Mouse (Mus musculus) MEL (cell line): ENCODE measurements around the gene Selenoo.

ENCODE experiments used
- CTCF ChIP-seq, 3 experiments: IDR thresholded peaks in 2 of 3; conservative IDR thresholded peaks in 1 of 3; 2 replicates each; pipeline ENCODE4 v1.5.1; 2011 to 2012; ENCODE audit warnings: low read length in 3 of 3, low read depth in 2 of 3, mild to moderate bottlenecking in 2 of 3, improper control_type of control experiment in 1 of 3, inconsistent platforms in 1 of 3, mixed read lengths in 1 of 3, moderate library complexity in 1 of 3; ENCODE audit not compliant: control insufficient read depth in 1 of 3, insufficient read depth in 1 of 3, poor library complexity in 1 of 3, severe bottlenecking in 1 of 3
- EP300 ChIP-seq, 2 experiments: IDR thresholded peaks; 2 replicates each; pipeline ENCODE4 v1.6.1; 2011; ENCODE audit warnings: improper control_type of control experiment in 2 of 2, low read length in 2 of 2, low read depth in 1 of 2, mild to moderate bottlenecking in 1 of 2
- NRF1 ChIP-seq: IDR thresholded peaks from 2 replicates; pipeline ENCODE4 v1.6.1; 2014; ENCODE audit warnings: low read depth, mild to moderate bottlenecking, inconsistent platforms, low read length, improper control_type of control experiment, moderate library complexity; ENCODE audit not compliant: poor library complexity, insufficient read depth, severe bottlenecking
- SMC3 ChIP-seq: IDR thresholded peaks from 2 replicates; pipeline ENCODE4 v1.6.1; 2011; ENCODE audit warnings: low read depth, low read length, improper control_type of control experiment

DNA sequence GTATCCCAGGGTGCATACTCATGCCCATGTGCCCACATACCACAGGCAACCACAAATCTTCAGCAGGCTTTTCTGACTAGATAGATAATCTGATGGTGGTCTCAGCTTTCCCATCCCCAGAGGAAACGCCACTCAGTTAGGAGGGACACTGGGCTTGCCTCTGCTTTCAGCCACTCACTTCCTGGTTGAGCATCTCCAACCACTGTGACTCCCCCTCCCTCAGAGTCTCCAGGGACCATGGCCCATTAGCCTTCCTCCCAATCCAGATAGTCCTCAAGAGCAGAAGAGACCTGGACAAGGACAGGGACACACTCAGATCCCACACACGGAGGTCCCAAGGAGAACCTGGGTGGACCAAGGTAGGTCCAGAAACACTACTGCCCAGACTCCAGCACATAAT, 54.2 kb downstream of the Selenoo start:
- TF ChIP-seq SMC3: no peak
- TF ChIP-seq NRF1: no peak
- no peak for TF ChIP-seq CTCF (IDR thresholded peaks at IDR 0.05 in 2 of 3, conservative IDR thresholded peaks at IDR 0.05 in 1 of 3; ENCODE audit: control insufficient read depth in 1 of 3, insufficient read depth in 1 of 3, low read depth in 2 of 3, low read length in 3 of 3, poor library complexity in 1 of 3, severe bottlenecking in 1 of 3)
- no peak for TF ChIP-seq EP300 (IDR thresholded peaks at IDR 0.05; ENCODE audit: low read depth in 1 of 2, low read length in 2 of 2)
